Mouse (Mus musculus) embryonic fibroblast, embryonic 13.5 days (primary cell): ENCODE measurements at regions not wholly inside any gene's neighbourhood (a gene's known extent, or its start where the extent isn't known, plus 50 kb on each side); places are given as distances from the start of the nearest gene placed in this dataset.

Experiments
- H3K27ac ChIP-seq: 2 replicates; pipeline ENCODE4 v1.5.1; 2012; ENCODE audit warnings: low read length, control low read depth, inconsistent platforms; ENCODE audit not compliant: insufficient read depth
- H3K4me1 ChIP-seq: 2 replicates; pipeline ENCODE4 v1.6.1; 2011; ENCODE audit warnings: low read length; ENCODE audit not compliant: control insufficient read depth, insufficient read depth
- H3K4me3 ChIP-seq: 2 replicates; pipeline ENCODE4 v1.5.1; 2011; ENCODE audit warnings: mild to moderate bottlenecking, control low read depth, low read length; ENCODE audit not compliant: insufficient read depth
- CTCF ChIP-seq: IDR thresholded peaks from 2 replicates; pipeline ENCODE4 v1.5.1; 2011; ENCODE audit warnings: mild to moderate bottlenecking, control low read depth, low read length, moderate library complexity, borderline replicate concordance; ENCODE audit not compliant: insufficient read depth
- POLR2A ChIP-seq: IDR thresholded peaks from 2 replicates; pipeline ENCODE4 v1.6.1; 2011; ENCODE audit warnings: low read depth, mild to moderate bottlenecking, control low read depth, low read length, moderate library complexity

- TF ChIP-seq CTCF = no peak
- TF ChIP-seq POLR2A = no peak
- Histone ChIP-seq H3K4me3 (no peak overlapping the region), H3K27ac (no peak overlapping the region), H3K4me1 (no peaks in the 10 kb centered on the region)
Measured at GRCm38 (mm10) chr13:26519054-26519453, 250.9 kb downstream of the Hdgfl1 start.

- Histone ChIP-seq H3K4me3 (no peak overlapping the region), H3K27ac (no peak overlapping the region), H3K4me1 (no peaks in the 10 kb centered on the region)
- TF ChIP-seq POLR2A = no peak
- TF ChIP-seq CTCF = no peak
Measured at GRCm38 (mm10) chr13:26518425-26518824, 251.5 kb downstream of the Hdgfl1 start.

- Histone ChIP-seq H3K4me3 (no peak overlapping the region), H3K27ac (no peak overlapping the region), H3K4me1 (no peaks in the 10 kb centered on the region)
- TF ChIP-seq POLR2A = no peak
Measured at GRCm38 (mm10) chr13:26517646-26518045, 252.3 kb downstream of the Hdgfl1 start.

GRCm38 (mm10) chr13:26510448-26510847, 259.5 kb downstream of the Hdgfl1 start:
- TF ChIP-seq POLR2A (no peak), CTCF (no peak)
- Histone ChIP-seq H3K4me3 (no peak overlapping the region), H3K4me1 (no peaks in the 10 kb centered on the region), H3K27ac (no peak overlapping the region)

GRCm38 (mm10) chr13:26509841-26510240, 260.1 kb downstream of the Hdgfl1 start:
- no peak overlapping the region for H3K27ac ChIP-seq
- H3K4me1 ChIP-seq = no peaks in the 10 kb centered on the region
- H3K4me3 ChIP-seq = no peak overlapping the region
- TF ChIP-seq POLR2A (no peak), CTCF (no peak)

- H3K27ac ChIP-seq = no peak overlapping the region
- no peak overlapping the region for H3K4me3 ChIP-seq
- H3K4me1 ChIP-seq = no peaks in the 10 kb centered on the region
- TF ChIP-seq POLR2A (no peak), CTCF (no peak)
Measured at GRCm38 (mm10) chr13:26503744-26504143, 266.2 kb downstream of the Hdgfl1 start.

GRCm38 (mm10) chr13:26497086-26497485, 272.9 kb downstream of the Hdgfl1 start:
- Histone ChIP-seq H3K4me3 (no peak overlapping the region), H3K4me1 (no peaks in the 10 kb centered on the region), H3K27ac (no peak overlapping the region)
- TF ChIP-seq POLR2A (no peak), CTCF (no peak)

GRCm38 (mm10) chr13:26495871-26496270, 274.1 kb downstream of the Hdgfl1 start:
- no peak overlapping the region for H3K27ac ChIP-seq
- no peak overlapping the region for H3K4me3 ChIP-seq
- H3K4me1 ChIP-seq = no peaks in the 10 kb centered on the region
- TF ChIP-seq POLR2A = no peak
- no peak for TF ChIP-seq CTCF

- no peak for TF ChIP-seq POLR2A
- TF ChIP-seq CTCF = no peak
- Histone ChIP-seq H3K27ac (no peak overlapping the region), H3K4me3 (no peak overlapping the region), H3K4me1 (no peaks in the 10 kb centered on the region)
Measured at GRCm38 (mm10) chr13:26469343-26469742, 300.6 kb downstream of the Hdgfl1 start.

- TF ChIP-seq CTCF (no peak), POLR2A (no peak)
- H3K4me3 ChIP-seq = no peak overlapping the region
- no peak overlapping the region; the same call in 1 of the 2 replicates for H3K27ac ChIP-seq
- no peaks in the 10 kb centered on the region for H3K4me1 ChIP-seq
Measured at GRCm38 (mm10) chr13:26467526-26467925, 302.4 kb downstream of the Hdgfl1 start.

GRCm38 (mm10) chr13:26464523-26464922, 305.4 kb downstream of the Hdgfl1 start:
- H3K4me1 ChIP-seq = no peaks in the 10 kb centered on the region
- H3K27ac ChIP-seq = no peak overlapping the region
- H3K4me3 ChIP-seq = no peak overlapping the region
- TF ChIP-seq POLR2A (no peak), CTCF (no peak)
